Mouse (Mus musculus): ENCODE measurements at regions not wholly inside any gene's neighbourhood (a gene's known extent, or its start where the extent isn't known, plus 50 kb on each side); places are given as distances from the start of the nearest gene placed in this dataset.

DNA sequence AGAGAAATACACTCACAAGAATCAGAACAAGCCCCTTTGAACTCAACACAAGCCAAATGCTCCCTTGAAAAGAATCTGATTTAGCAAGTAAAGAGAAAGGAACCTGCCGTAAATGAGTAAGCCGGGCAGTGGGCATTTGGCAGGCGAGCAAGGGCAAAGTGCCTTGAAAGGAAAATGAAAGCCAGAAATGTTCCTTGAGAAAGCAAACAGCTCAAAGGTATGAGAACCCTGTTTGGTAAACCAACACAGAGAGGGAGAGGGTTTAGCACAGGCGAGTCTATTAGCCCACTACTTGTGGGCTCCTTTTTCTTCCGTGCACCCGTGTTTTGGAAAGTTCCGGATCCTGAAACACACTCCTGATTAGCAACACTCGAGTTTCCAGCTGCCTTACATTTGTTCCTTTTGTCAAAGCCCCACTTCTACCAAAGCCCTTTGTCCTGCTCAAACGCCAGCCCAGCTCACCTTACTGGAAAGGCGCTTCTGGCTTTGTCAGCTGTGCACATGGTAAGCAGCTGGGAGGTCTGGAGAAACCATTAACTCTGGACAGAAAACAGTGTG, 197.5 kb upstream of the Smim15 start:
- ATAC-seq (replicated peaks; ENCODE audit: low FRiP score, low TSS enrichment, poor library complexity, severe bottlenecking) = no peak

- no peak for ATAC-seq (replicated peaks; ENCODE audit: low FRiP score, low TSS enrichment, poor library complexity, severe bottlenecking)
Measured at GRCm38 (mm10) chr13:107845838-107846237, 198.4 kb upstream of the Smim15 start.

GRCm38 (mm10) chr13:107844085-107844484, 200.2 kb upstream of the Smim15 start:
- ATAC-seq (replicated peaks; ENCODE audit: low FRiP score, low TSS enrichment, poor library complexity, severe bottlenecking) = no peak

DNA sequence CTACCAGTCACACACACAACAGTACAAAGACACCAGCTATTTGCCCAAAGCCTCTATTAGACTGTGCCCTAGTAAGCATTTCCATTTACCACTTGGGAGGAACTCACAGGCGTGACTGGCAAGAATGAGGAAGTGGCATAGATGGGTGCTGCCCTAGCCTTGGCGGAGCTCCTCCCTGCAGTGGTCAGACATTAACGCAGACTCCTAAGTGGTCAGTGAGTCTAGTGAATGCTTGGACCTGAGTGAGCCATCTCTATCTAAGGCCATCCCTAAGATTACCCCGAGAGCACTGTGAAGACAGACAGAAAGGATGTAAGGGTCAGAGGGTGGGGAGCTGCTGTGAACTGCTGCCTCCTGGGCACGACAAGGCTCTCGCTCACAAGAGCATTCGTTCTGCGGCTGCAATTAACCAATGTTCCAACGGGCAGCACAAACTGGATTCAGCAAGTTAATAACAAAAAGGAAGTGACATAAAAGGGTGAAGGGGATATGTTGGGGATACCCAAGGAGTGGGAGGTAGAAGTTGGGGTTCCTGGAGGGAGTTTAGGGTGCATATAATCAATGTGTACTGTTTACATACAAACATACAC, 206.0 kb upstream of the Smim15 start:
- peak; percentile 59 for ATAC-seq (replicated peaks; ENCODE audit: low FRiP score, low TSS enrichment, poor library complexity, severe bottlenecking)

DNA sequence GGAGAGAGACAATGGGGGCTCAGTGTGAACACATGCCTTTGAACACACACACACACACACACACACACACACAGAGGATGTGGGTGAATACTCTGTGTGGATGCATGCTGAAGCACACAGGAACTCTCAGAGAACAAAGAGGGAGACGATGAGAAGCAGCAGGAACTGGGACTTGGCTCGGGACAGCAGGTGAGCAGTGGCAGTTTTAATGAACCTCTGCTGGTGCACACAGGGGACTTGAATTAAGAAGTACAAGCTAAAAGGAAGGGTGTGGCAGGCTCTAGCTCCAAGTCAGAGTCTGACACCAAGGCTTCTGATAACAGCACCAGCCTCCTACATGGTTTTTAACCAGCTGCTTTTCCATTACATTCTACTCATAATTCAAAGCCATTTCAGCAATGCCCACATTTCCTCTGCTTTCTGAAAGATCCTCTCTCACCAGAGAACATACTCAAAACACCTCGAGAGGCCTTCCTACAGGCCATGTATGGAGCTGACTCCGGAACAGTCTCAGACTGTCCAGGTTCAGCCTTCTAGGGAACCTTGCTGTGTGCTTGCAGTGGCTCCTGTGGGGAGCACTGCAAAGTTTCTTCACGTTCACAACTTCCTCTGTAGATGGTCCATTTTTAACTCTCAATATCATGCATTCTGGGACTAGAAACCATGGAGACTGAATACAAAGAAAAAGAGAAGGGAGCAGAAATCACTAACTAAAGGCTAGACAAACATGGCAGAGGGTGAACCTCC, 206.9 kb upstream of the Smim15 start:
- peak; percentile 94 for ATAC-seq (replicated peaks; ENCODE audit: low FRiP score, low TSS enrichment, poor library complexity, severe bottlenecking)

DNA sequence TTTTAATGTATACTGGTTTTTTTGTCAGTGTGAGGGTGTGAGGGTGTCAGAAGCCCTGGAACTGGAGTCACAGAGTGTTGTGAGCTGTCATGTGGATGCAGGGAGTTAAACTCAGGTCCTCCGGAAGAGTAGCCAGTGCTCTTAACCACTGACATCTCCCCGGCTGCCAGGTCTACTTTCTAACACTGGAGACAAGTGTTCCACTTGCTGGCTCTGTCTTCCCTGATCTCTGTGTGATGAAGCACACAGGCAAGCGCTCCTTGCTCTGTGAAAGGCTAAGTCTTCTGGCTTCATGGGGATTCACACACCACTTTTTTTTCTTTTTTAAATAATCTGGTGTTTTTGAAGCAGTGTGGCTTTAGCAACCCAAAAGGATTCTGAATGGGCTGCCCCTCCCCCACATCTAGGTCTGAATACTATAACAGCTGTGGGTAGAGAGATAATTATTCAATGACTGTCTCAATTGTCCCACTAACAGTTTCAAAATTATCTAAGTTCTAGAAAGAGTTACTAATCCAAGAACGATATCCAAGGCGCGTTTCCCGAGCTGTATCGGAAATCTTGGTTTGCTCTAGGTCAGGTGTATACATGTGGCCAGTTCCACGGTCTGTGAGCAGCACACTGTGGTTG, 208.4 kb upstream of the Smim15 start:
- ATAC-seq (replicated peaks; ENCODE audit: low FRiP score, low TSS enrichment, poor library complexity, severe bottlenecking) = no peak

GRCm38 (mm10) chr13:107831997-107832396, 212.2 kb upstream of the Smim15 start:
- no peak for ATAC-seq (replicated peaks; ENCODE audit: low FRiP score, low TSS enrichment, poor library complexity, severe bottlenecking)

GRCm38 (mm10) chr13:107831221-107831681, 213.0 kb upstream of the Smim15 start:
- ATAC-seq (replicated peaks; ENCODE audit: low FRiP score, low TSS enrichment, poor library complexity, severe bottlenecking) = peak; percentile 99

DNA sequence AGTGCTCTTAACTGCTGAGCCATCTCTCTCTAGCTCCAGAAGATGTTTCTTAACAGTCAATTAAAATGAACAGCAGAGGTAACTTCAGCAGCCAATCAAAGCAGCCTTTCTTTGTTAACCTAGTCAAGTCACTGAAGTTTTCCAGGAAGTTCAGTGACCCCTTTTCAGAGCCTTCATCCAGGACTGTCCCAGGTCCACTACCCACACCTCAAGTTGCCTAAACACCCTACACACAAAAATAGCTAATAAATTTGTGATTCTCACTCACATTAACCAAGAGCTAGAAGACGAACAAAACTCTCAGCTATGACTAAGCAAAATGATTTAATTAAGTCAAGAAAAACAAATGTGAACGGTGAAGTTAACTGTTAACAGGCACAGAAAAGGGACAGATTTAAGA, 214.0 kb upstream of the Smim15 start:
- no peak for ATAC-seq (replicated peaks; ENCODE audit: low FRiP score, low TSS enrichment, poor library complexity, severe bottlenecking)

- ATAC-seq (replicated peaks; ENCODE audit: low FRiP score, low TSS enrichment, poor library complexity, severe bottlenecking) = no peak
Measured at GRCm38 (mm10) chr13:107829861-107830260, 214.4 kb upstream of the Smim15 start.

DNA sequence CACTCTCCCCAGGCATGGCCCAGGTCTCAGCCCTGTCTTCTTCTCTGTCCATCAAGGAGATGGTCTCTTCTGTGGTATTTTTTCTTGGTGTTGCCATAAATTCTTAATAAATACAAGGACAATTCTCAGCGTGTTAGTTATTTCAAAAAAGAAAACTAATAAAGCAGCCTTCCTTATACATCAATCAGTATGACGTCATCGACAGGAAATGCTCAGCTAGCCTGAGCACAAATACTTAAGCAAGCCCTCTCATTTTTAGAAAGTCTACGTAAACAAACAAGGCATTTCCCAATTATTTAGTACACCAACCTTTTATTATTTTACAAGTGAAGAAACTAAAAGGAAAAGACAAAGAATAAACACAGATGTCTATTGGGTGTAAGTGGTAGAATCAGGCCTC, 218.6 kb upstream of the Smim15 start:
- no peak for ATAC-seq (replicated peaks; ENCODE audit: low FRiP score, low TSS enrichment, poor library complexity, severe bottlenecking)

- no peak for ATAC-seq (replicated peaks; ENCODE audit: low FRiP score, low TSS enrichment, poor library complexity, severe bottlenecking)
Measured at GRCm38 (mm10) chr13:107823342-107823741, 220.9 kb upstream of the Smim15 start.

DNA sequence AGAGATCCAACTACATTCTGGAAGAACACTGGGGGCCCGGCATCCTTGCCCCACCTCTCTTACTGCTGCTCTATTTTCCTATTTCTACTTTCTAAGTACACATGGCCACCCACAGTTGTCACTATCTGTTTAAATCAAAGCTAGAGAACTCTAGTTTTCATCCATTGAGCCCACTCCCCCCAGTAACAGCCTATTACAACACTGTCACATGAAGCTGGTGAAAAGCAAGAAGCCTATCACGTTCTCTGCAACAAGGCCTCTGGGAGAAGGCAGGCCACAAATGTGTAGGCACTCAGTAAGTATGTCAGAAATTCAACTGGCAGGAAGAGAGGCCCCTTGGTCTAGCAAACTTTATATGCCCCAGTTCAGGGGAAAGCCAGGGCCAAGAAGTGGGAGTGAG, 222.0 kb upstream of the Smim15 start:
- no peak for ATAC-seq (replicated peaks; ENCODE audit: low FRiP score, low TSS enrichment, poor library complexity, severe bottlenecking)

- no peak for ATAC-seq (replicated peaks; ENCODE audit: low FRiP score, low TSS enrichment, poor library complexity, severe bottlenecking)
Measured at GRCm38 (mm10) chr13:107813562-107814161, 230.6 kb upstream of the Smim15 start.

DNA sequence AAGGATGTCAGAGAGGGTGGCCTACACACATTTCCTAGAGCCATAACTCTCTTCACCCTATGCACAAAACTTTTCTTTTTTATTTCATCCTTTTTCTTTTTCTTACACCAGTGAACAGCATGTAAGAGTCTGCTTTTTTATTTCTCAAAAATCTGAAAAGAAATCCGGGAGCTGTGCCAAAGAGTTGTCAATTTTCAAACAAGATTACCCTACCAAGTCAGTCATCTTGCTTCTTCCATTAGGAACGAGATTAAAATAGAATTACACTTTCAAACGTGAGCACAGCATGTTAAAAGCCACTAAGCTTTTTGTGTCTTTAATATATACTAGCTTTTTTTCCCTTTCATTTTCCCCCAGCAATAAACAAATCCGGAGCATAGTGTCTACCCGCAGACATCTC, 232.2 kb upstream of the Smim15 start:
- ATAC-seq (replicated peaks; ENCODE audit: low FRiP score, low TSS enrichment, poor library complexity, severe bottlenecking) = no peak

DNA sequence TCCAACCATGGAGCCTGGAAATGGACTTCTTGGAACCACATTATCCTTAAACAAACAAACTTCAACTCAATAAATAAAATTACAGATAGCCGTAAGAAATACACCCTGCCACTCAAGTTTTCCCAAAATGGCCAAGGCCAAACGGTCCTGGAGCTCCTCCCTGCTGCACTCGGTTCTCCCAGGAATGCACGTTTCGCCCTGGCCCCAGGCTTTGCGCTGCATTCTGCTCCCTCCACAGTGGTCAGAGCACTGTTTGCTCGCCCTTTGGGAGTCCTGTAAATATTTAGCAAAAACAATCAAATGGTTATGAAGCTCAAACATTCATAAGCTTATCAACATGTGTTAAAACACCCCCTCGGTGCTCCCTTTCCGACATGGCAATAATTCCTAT, 233.4 kb upstream of the Smim15 start:
- no peak for ATAC-seq (replicated peaks; ENCODE audit: low FRiP score, low TSS enrichment, poor library complexity, severe bottlenecking)

DNA sequence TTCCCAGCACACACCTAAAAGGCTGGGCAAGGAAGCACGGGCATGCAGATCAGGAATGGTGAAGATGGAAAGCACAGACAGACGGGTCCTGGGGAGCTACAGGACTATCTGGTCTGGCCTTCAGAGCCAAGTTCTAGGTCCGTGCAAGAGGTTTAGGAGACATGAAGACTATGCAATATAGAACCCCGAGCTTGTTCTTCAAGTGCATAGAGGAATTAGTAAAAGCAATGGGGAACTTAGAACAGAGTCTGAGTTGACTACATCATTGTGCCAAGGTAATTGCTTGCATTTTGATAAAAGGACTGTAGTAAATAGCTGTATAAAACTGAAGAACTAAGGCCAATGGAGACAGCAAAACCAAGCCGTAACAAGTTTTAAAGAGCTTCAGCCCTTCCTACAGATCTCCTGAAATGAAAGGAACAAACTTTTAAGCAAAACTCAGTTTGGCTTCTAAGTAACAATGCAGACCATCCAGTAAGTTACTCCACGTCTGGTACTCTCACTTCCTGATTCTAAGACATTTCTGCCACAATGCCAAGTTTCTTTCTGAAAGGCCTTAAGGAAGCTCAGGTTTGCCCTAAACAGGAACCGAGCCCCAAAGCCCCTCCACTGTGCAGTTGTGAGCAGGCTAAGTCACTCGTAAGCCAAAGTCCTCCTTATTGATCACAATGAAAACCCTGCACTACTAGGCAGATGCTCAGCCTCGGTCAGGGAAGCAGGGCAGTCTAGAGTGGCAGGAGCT, 234.0 kb upstream of the Smim15 start:
- no peak for ATAC-seq (replicated peaks; ENCODE audit: low FRiP score, low TSS enrichment, poor library complexity, severe bottlenecking)

DNA sequence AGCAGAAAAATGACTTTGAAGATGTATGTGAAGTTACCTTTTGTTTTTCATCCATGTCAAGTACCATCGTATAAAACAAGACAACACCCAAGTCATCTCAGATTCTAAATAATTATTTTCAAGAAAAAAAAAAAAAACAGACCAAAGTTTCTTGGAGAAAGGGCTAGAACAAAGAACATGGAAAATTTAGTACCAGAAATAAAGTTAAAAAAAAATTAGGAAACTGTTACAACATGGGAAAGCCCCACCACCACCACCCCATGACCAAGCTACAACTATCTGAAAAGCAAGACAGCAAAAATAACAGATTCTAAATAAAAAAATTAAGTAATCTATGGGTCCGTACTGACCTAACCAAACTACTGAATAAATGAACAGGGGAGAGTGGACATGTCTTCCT, 235.3 kb upstream of the Smim15 start:
- ATAC-seq (replicated peaks; ENCODE audit: low FRiP score, low TSS enrichment, poor library complexity, severe bottlenecking) = no peak

DNA sequence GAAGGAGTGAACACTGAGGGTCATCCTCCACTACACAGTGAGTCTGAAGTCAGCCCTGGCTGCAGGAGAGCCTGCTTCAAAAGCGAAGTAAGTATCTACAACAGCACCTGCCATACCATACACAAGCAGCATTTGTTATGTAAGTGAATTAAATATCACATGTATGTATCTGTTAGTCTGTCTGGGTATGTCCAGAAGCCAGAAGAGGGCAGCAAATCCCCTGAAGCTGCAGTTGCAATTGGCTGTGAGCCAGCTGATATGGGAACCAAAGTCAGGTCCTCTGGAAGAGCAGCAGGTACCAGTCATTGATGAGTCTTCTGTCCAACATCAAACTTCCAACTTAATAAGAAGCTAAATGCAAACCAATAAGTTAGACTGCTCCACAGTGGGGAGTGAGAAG, 239.8 kb upstream of the Smim15 start:
- no peak for ATAC-seq (replicated peaks; ENCODE audit: low FRiP score, low TSS enrichment, poor library complexity, severe bottlenecking)
